Mouse (Mus musculus) small intestine, adult 2 months (tissue): Measurements from ENCODE around the gene Ankdd1b. TPM values are rescaled to one million over a fixed set of nuclear protein-coding genes. Genes with fewer than 3 reads are reported as not detected.

ENCODE experiments used
- H3K27ac ChIP-seq: fragments of 200-500 bp; 2 replicates; pipeline ENCODE4 v1.5.1; 2012; ENCODE audit warnings: low read depth, low read length, control low read depth, inconsistent platforms; ENCODE audit not compliant: insufficient read depth
- H3K27me3 ChIP-seq: fragments of 200-500 bp; 2 replicates; pipeline ENCODE4 v1.6.1; 2012; ENCODE audit warnings: mild to moderate bottlenecking, moderate library complexity, low read length, inconsistent platforms; ENCODE audit not compliant: control insufficient read depth, insufficient read depth
- H3K36me3 ChIP-seq: fragments of 200-500 bp; 2 replicates; pipeline ENCODE4 v1.6.1; 2012; ENCODE audit warnings: mild to moderate bottlenecking, low read length, control low read depth, inconsistent platforms; ENCODE audit not compliant: control insufficient read depth, insufficient read depth
- H3K4me1 ChIP-seq: fragments of 200-500 bp; 2 replicates; pipeline ENCODE4 v1.6.1; 2012; ENCODE audit warnings: low read length, inconsistent platforms, mixed read lengths; ENCODE audit not compliant: control insufficient read depth, insufficient read depth, insufficient read length
- H3K4me3 ChIP-seq: fragments of 200-500 bp; 2 replicates; pipeline ENCODE4 v1.5.1; 2012; ENCODE audit warnings: low read depth, mild to moderate bottlenecking, control low read depth, inconsistent platforms, low read length, moderate library complexity
- CTCF ChIP-seq: fragments of 200-500 bp; IDR thresholded peaks from 2 replicates; pipeline ENCODE4 v1.5.1; 2012; ENCODE audit warnings: low read depth, mild to moderate bottlenecking, control low read depth, inconsistent platforms, low read length, moderate library complexity, mixed read lengths; ENCODE audit not compliant: insufficient replicate concordance, insufficient read length; ENCODE audit errors: extremely low read depth
- POLR2A ChIP-seq: fragments of 200-500 bp; IDR thresholded peaks from 2 replicates; pipeline ENCODE4 v1.6.1; 2012; ENCODE audit warnings: low read depth, mild to moderate bottlenecking, control low read depth, inconsistent platforms, low read length, moderate library complexity
- WGBS: fragments of 180-500 bp; shearing (Covaris S2); methylation state at CpG from one replicate; pipeline ENCODE4 v1.1.7; 2018; 5-methylcytosine and 5-hydroxymethylcytosine counted together
- polyA plus RNA-seq: library from polyadenylated mRNA; depleted of rRNA; stranded (reverse); fragments of >200 nt; gene quantifications from 2 replicates; pipeline ENCODE4 v1.2.3, GENCODE M21; 2012

The Ankdd1b gene
- polyA plus RNA-seq, 1 experiment: not detected

- TF ChIP-seq CTCF (no peak), POLR2A (no peak)
- 85% methylated on average over 4 of the region's 4 CpGs for WGBS
- H3K4me3 ChIP-seq: no peak overlapping the region
Measured at GRCm38 (mm10) chr13:96507541-96507940, 36.5 kb upstream of the Ankdd1b start.

DNA sequence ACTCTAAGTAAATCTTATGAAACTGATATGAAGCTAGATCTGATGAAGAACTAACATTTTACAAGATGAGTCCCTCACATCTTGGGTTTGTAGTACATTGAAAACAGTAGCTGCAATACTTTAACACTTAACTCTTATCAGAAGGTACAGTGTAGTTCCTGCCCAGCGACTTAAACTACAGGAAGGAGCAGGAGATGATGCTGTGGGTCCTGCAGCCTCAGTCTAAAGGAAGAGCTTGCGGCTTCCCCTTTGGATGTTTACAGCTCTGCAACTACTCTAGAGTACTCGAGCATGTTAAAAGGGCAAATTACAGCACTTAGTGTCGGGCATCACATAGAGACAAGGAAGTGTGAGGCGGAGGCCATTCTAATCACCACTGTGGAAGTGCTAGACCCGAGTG is 35.3 kb upstream of the Ankdd1b start:
- H3K4me3 ChIP-seq: no peak overlapping the region
- TF ChIP-seq POLR2A (no peak), CTCF (no peak)
- WGBS: 68% methylated on average over 6 of the region's 6 CpGs
- H3K27me3 ChIP-seq: no peaks in the 10 kb centered on the region
- H3K36me3 ChIP-seq: peaks cover 1% of the 10 kb centered on the region; the same call in 1 of the 2 replicates
- 0 out of 2 replicates have a peak, but pooled peaks cover 4% of the 10 kb centered on the region for H3K4me1 ChIP-seq
- H3K27ac ChIP-seq: no peak overlapping the region

More at GRCm38 (mm10) chr13:96507541-96507940, 36.5 kb upstream of the Ankdd1b start:
- Histone ChIP-seq H3K4me1 (0 out of 2 replicates have a peak, but pooled peaks cover 4% of the 10 kb centered on the region), H3K27me3 (no peaks in the 10 kb centered on the region), H3K36me3 (no peaks in the 10 kb centered on the region), H3K27ac (no peak overlapping the region)

- WGBS: 84% methylated on average over 4 of the region's 4 CpGs
- Histone ChIP-seq H3K27me3 (no peaks in the 10 kb centered on the region), H3K36me3 (peaks cover 3% of the 10 kb centered on the region), H3K4me1 (0 out of 2 replicates have a peak, but pooled peaks cover 4% of the 10 kb centered on the region), H3K27ac (no peak overlapping the region), H3K4me3 (no peak overlapping the region)
- TF ChIP-seq CTCF: no peak
- no peak for TF ChIP-seq POLR2A
Measured at GRCm38 (mm10) chr13:96505661-96506060, 34.7 kb upstream of the Ankdd1b start.

- H3K27ac ChIP-seq: no peak overlapping the region
- TF ChIP-seq CTCF (no peak), POLR2A (no peak)
- no peak overlapping the region for H3K4me3 ChIP-seq
- 75% methylated on average over 2 of the region's 2 CpGs for WGBS
- H3K4me1 ChIP-seq: no peaks in the 10 kb centered on the region
- no peaks in the 10 kb centered on the region for H3K27me3 ChIP-seq
- H3K36me3 ChIP-seq: peaks cover 9% of the 10 kb centered on the region
Measured at GRCm38 (mm10) chr13:96499891-96500290, 28.9 kb upstream of the Ankdd1b start.

GRCm38 (mm10) chr13:96496630-96497029 is 25.6 kb upstream of the Ankdd1b start:
- Histone ChIP-seq H3K36me3 (peaks cover 11% of the 10 kb centered on the region), H3K27me3 (no peaks in the 10 kb centered on the region), H3K4me1 (no peaks in the 10 kb centered on the region), H3K4me3 (no peak overlapping the region), H3K27ac (no peak overlapping the region)
- 83% methylated on average over 8 of the region's 8 CpGs for WGBS
- TF ChIP-seq CTCF: no peak
- no peak for TF ChIP-seq POLR2A

DNA sequence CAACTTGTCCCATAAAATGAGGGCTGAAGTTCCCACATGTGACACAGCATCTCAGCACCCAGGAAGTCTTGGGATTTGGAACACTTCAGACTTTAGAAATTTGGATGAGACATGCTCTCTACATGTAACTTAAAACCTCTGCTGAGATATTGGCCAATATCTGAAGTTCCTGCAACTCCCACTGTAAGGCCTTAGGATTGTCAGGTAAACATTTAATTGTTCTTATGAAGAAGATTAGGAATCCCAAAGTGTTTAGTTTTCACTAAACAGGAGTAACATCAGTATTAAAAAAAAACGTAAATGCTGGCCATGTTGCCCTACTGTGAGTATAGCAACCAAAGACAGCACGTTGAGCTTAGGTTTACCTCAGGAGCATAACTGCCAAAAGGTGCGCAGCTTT is 19.4 kb upstream of the Ankdd1b start, which contains the start of gene Gm17622:
Gene Gm17622, plus strand, starts transcription at position 301 of the 400 bp plus-strand sequence.
- 96% methylated on average over 3 of the region's 3 CpGs for WGBS
- peaks cover 22% of the 10 kb centered on the region for H3K36me3 ChIP-seq

DNA sequence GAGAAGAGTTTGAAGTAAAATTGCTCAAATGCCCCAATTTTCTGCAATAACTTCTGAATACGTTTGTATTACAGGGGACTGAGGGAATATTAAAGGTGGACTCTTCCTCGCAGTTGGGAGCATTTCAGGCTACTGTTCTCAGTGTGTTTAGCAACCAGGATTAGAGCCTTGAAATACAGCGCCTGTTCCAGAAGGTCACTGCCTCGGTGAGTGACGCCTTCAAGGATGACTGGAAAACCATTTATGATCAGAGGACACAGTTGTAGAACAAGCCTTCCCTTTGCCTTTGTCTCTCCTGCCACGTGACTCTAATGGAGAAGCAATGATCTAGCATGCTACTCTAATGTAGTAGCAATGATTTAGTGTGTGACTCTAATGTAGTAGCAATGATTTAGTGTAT is 17.0 kb upstream of the Ankdd1b start:
- H3K4me1 ChIP-seq: no peaks in the 10 kb centered on the region
- TF ChIP-seq POLR2A (no peak), CTCF (no peak)
- H3K27ac ChIP-seq: no peak overlapping the region
- no peak overlapping the region for H3K4me3 ChIP-seq
- H3K36me3 ChIP-seq: peaks cover 27% of the 10 kb centered on the region
- H3K27me3 ChIP-seq: no peaks in the 10 kb centered on the region
- WGBS: 97% methylated on average over 6 of the region's 6 CpGs

More for the DNA sequence above, 19.4 kb upstream of the Ankdd1b start, which contains the start of gene Gm17622:
- Histone ChIP-seq H3K27me3 (no peaks in the 10 kb centered on the region), H3K4me1 (no peaks in the 10 kb centered on the region), H3K27ac (no peak within 1 kb of the TSS), H3K4me3 (no peak within 1 kb of the TSS)
- no peak for TF ChIP-seq CTCF
- no peak for TF ChIP-seq POLR2A
